Mouse (Mus musculus) CD4-positive, CD25-positive, alpha-beta regulatory T cell, adult 4 months (primary cell): Measurements from ENCODE around the gene Zbtb20. TPM values are rescaled to one million over a fixed set of nuclear protein-coding genes. Genes with fewer than 3 reads are reported as not detected.
A peak's percentile ranks its signal among the peaks of the same experiment; 100 is the strongest.

ENCODE experiments used
- ATAC-seq: one replicate; pipeline ENCODE4 v1.8.0; 2017
- polyA plus RNA-seq, 2 experiments: library from polyadenylated mRNA; unstranded; fragments of 100-300 nt; shearing (Covaris generic); gene quantifications; one replicate each; pipeline ENCODE4 v1.2.1; 2017

Zbtb20 gene
- polyA plus RNA-seq, 2 experiments from 2014 or later, result 87.0 to 104 TPM

DNA sequence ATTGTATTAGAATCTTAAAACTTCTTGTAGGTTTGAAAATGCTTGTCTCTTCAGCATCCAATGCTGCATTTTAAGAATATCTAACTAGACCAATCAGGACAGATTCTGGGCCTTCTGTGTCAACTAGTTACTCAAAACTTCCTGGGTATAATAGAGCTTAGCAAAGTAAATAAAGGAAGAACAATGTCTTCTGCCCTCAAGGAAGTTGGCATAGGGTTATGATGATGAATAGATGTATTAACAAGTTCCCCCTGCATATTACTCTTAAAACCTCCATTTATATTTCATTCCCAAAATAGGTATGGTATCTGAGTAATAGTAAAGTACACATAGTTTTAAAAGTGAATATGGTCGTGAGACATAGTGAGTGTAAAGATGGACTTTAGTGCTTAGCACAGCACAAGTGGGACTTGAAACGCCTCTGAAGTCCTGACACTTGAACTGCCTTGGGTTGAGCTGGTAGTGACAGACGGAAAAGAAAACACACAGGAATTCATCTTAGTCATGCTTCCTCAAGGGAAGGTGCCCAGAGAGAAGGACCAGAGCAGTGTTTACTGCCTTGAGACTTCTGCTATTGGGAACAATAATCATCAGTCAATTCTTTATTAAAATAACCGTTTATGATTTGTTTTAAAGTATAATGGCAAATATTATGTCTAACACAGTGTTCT, 341.8 kb downstream of the Zbtb20 start:
- ATAC-seq, result no peak

DNA sequence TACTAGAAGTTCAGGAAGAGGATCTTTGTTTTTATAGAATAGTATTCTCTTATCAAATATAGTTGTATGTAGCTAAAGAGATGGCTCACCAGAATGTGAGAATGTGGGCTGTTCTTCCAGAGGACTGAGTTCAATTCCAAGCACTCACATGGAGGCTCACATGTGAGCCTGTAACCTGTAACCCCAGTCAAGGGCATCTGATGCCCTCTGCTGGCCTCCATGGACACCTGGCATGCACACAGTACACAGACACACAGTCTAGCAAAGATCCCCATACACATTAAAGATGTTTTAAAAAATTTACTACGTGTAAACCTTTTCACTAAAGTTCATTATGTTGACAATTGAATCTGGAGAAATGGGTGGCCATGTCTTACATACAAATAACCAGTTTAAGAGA, 343.7 kb downstream of the Zbtb20 start:
- ATAC-seq, result no peak

DNA sequence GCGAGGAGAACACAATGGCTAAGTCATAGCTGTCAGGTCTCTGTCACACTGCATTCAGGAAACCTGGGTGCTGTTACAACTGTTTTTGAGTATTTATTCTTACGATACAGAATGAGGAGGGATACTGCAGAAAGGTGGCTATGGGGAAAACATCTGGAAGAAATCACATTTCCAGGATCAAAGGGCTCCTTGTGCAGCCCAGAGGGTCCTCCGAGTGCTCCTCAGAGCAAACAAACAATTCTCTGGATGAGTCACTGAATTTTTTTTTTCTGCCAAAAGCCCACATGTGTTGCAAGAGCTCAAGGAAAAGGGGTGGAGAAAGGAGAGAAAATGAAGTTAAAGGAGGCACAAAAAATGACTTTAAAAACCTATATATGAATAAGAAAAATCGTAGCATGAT, 345.6 kb downstream of the Zbtb20 start:
- no peak for ATAC-seq

DNA sequence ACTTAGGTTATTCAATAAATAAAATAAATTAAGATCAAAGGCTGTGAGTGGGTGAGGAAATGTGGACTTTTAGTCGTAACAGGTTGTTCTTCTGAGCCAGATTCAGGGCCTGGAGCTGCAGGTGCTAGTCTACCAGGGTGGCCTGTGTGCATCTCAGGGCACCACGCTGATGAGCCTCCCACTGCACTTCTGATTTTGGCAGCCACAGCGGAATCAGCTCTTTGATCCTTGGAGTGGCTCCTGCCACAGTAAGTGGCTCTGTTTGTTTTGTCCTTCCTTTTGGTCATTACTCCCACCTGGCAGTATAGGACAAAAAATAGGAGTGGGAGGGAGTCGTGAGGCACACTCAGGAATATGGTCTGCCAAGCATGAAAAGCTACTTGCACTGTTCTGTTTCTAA, 354.6 kb downstream of the Zbtb20 start:
- no peak for ATAC-seq

DNA sequence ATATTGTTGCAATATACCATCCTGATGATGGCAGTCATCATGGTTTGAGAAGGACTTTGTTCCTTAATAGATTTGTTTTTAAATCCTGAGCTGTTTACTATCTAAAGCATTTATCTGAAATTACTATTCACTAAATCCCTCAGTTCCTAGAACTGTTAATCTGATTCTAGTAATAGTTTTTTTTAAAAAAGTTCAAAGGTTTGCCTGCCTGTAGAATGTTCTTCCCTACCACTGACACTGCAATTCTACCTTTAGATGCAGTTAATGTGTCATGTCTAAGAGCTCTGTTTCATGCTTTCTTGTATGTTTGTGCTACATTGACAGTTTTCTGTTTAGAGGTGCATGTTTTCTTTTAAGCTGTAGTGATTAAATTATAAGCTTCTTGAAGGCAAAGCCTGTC, 358.6 kb downstream of the Zbtb20 start:
- ATAC-seq, result no peak

DNA sequence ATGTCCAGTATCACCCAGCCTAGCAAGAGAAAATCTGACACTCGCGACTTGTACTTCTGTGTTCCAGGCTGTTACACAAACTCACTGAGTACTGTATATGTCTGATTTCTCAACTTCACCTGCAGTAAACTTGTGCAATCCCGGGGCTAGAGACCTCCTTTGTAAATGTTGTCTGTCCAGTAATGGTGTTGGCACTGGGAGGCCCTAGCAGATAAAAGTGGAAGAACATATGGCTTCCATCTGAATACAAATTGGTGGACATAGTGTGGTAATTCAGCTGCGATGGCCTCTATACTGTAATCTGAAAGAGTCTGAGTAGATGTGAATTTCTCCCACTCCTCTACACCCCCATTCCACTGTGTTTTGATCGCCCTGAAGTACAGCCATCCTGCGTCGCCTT, 359.6 kb downstream of the Zbtb20 start:
- ATAC-seq, result no peak

DNA sequence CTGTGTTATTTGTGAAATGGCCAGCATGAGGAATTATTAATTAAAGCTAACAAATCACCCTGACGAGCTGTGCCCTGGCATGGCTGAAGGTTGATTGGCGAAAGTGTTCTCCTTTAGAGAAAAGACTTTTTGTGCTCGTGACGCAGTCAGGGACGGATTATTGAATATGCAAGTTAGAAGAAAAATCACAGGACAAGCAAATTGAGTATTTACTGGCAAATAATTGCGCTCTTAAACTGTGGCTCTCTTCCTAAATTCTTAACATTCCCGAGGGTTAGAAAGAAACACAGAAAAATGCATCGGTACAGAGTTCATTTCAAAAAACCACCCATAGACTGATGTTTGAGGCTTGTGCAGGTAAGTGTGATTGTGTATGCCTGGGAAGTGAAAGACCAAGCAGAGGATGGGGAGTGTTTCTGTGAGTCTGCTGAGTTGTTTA, 360.1 kb downstream of the Zbtb20 start:
- no peak for ATAC-seq

DNA sequence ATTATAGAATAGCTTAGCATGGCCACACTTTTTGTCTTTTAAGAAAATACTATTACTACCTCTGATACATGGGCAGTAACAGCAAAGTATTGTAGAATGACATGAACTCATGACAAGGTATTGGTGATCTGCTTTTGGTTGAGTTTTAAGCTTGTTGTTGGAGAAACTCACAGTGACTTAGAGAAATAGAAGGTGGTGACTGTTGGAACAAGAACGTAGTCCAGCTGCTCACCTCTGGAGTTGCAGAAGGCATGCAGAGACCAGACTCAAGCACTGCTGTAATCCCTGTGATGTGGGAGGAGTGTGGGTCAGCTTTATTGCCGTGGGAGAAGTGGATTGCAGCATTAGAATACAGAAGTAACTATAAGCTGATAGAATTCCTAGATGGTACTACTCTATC, 361.9 kb downstream of the Zbtb20 start:
- ATAC-seq, result no peak

DNA sequence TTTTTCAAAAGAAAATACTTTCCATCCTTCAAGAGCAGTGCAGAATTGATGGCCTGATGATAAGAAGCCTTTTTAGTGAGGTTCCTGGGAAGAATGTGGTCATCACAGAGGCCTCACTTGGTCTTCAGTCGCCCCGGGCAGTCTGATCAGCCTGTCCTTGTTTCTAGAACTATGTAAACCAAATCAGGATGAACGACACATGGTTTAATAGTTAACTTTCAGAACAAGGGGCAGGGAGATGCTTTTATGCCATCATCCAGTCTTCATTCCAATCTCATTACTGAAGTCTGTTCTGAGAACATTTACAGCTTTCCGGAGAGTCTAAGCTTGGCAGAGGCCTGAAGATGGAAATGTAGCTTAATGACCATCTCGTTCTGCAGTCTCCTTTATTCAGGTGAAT, 371.3 kb downstream of the Zbtb20 start:
- ATAC-seq, result no peak

DNA sequence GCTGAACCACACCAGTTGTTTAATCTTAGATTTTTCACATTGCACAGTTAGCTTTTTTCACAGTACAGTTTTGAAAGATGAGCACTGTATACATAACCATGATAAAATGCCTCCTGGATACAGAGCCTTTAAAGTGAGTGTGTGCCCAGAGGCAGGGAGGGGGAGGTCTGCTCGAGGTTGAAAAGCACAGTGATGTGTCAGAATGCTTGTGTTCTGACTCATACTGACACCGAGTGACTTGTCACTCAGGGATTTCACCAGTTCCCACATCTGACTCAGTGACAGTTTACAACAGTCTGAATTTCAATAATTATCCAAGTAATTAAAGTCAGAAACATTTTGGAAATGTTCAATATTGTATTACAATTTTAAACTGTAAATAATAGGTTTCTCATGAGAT, 377.4 kb downstream of the Zbtb20 start:
- ATAC-seq, result peak; percentile 89

DNA sequence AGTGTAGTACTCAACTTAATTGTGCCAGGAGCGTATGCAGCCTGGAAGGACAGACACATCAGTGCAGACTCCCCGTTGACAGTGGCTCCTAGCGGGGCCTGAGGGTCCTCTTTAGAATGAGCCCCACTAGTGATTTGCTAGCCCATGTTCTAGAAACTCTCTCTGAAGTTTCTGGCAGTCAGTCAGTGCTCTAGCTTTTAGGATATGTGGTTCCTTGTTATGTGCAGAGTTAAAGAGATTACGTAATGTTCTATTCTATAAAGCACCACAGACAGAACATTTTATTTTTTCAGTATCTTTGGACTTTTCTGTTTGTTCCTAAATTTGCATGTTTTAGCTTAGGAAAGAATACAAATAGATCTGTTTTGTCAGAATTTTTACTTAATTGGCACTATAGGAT, 378.1 kb downstream of the Zbtb20 start:
- no peak for ATAC-seq

DNA sequence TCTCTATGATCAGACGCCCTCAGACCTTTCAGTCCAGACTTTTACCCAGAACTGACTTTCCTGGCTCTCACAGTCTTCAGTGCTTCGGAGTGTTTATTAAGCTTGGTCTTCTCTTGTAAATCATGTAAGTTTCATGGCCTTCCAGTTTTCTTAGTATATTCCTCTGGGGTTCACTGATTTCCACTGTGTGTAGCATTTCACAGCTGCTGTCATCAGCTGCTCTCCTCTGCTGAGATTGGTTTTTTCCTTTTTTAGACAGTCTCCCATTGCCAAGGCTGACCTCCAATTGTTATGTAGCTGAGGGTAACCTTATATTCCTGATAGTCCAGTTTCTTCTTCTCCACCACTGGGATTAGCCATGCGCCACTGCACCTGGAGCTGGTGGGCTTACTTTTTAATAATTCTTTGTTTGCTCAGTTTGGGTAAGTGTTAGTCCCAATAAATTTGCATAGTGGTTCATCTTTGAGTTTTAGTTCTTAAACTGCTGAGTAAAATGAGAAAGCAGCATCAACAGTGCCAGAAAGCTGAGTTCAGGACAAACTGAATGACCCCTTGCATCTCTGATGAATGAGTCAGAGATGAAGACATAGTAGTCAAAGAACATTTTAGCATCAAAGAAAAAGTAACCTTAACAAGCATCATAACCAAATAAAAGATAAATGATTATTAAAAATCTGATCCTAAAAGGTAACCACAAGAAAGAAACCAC, 380.7 kb downstream of the Zbtb20 start:
- no peak for ATAC-seq

DNA sequence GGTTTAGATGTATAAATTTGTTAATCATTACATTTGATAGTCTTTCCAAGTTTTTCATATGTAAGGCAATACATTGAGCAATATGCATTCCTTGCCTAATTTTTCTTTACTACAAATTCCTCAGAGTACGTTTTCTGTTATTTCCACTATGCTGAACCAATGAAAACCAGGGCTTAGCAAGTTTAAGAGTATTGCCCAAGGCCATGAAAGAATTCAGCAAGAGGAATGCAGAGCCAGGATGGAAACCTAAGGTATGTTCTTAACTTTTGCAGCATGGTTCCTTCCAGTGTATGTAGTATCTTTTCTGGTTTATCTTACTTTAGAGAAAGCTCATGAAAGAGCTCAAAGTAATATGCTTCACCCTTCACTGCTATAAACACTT, 381.2 kb downstream of the Zbtb20 start:
- no peak for ATAC-seq

DNA sequence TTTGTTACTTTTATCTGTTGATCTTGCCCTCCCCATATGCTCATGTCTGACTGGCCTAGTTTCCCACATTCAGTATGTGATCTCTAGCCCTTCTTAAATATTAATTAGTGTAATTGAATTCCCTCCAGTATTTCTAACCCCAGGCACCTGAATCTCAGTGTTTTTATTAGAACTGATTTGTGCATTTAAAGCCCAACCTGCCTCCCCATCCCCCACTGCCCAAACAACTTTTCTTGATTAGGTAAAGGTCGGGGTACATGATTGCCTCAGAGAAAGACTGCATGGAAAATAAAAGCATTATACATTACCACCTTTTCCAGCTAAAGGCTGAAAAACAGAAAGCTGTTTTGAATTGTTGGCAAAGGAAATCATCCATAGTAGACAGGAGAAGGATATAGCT, 383.8 kb downstream of the Zbtb20 start:
- ATAC-seq, result no peak

DNA sequence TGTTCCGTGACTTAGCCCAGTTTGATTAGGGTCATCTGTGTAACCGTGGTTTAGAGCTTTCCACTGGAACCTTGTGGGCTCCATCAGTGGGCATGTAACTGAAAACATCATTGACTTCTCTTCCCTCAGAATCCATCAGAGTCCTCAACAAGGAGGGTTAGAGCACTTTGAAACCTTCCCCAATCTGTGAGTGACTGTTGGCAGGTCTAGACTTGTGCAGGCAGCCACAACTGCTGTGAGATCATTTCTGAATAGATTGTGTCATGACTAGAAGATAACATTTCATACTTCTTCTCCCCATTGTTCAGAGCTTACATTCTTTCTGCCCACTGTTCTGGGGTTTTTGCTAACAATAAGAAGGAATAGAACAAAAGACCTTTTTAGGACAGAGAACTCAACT, 385.2 kb downstream of the Zbtb20 start:
- no peak for ATAC-seq

DNA sequence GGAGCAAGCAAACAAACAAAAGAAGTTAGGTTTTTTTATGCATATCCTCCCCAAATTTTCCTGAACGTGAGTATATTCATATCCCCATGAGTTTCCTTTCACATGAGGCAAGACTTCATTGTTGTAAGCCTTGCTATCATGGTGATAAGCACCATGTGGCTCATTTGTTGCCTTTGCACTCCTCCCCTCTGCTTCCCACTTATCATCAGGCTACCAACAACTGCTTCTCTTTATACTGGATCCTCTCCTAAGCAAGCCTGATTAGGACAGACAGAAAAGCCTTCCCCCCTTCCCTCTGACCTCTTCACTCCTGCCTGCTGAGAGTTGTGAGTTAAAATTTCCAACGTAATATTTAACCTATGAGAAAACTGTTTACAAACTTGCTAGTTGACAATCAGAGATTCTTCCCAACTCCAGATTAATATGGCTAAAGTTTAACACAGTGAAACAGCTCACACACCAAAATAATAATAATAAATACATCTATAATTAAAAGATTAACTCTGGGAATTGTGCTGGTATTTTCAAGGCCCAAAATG, 398.4 kb downstream of the Zbtb20 start:
- no peak for ATAC-seq

DNA sequence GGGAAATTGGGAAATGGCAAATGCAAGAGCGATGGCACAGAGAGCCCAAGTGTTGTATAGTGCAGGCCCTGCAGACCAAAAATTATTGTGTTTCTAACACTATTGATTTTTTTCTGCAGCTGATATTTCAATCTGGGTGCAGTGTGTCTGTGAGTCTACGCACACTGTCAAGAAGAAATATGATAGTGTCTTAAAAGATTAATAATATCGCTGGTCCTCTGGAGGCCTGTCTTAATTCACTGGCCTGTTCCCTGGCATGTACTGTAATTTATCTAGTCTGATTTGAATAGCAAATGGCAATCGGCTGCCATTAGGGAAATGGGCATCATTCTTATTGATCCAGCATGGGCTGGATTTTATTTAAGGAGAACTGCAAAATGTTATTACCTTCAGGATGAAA, 401.1 kb downstream of the Zbtb20 start:
- ATAC-seq, result no peak

DNA sequence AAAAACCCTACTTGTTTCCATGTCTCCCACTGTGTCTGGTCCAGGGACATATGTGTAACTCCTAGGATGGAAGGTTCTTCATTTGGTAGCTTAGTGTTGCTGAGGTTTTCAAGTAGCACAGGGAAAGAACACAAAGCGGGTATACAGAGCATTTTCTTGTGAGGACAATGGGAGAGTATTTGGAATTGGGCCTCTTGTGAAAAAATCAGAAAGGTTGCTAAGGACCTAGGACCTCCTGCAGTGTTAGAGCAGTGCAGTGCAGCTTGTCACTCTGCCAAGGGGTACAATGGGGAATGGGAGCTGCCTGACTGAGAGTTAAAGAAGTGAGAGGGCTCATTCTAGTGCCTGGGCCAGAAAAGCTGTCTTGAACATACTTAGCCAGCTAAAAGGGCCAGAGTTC, 410.6 kb downstream of the Zbtb20 start:
- ATAC-seq, result no peak

DNA sequence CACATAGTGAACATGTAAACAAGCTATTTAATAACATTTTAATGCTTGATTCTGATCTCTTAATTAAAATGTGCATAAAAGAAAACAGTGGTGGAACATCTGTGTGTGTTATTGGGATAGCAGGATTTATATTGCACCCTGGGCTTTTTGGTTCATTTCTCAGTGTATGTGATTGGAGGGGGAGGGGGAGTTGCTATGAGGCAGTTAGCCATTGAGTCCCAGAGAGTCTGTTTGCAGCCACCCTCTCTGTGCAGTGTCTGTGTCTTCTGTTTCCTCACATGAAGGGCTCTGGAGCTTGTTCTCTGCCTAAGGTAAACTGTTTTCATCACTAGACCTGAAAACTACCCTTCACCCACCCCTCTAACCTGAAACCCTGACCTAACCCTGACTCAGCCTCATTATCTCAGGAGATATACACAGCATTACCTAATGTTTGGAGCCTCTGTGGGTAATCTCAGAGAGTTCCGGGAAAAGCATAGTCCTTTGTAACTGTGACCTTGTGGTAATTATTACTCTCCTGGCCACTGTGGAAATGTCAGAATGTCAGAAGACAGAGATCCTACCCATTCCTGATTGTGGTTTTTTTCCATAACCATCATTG, 411.2 kb downstream of the Zbtb20 start:
- ATAC-seq, result no peak

DNA sequence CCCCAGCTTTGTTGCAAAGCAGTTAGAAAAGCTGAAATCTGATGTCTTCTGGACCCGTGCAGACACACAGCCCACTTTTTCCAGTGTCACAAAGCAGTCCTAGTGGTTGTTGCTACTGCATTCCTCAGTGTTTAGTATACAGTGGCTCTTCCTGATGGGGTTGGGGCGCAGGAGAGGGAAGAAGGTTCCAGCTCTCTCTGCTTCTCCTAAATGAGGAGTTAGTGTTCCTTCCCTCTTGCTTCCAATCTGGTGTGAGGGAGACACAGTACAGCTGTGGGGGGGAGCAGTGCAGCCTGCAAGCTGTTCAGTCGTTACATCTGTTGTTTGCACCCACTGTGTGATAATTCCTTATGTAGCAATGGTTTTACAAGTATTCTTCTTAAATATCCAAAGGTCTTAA, 415.7 kb downstream of the Zbtb20 start:
- no peak for ATAC-seq

DNA sequence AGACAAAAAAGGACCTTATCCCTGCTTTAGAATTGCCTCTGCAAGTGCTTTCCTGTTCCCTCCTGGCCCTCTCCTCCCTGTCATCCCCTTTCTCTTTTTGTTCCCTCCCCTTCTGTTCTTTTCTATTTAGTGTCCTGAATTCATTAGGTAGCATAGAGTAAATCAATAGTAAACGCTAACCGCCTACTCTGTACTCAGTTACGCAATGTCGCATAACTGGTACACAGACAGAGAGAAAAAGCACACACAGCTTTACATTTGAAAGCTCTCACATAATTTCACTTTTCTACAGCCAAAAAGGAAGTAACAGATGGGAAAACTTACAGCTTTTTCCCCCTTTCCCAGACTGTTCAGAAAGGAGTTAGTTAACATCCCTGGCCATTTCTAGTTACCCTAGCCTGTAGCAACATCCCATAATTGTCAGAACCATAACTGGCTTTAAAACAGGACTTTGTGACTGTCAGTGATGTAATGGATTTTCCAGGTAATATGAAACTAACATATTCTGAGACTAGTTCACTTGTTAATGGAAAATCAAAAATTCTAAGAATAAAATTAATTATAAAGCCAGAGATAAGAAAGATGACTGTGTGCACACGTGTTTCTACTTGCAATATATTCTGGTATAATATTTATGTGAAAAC, 422.4 kb downstream of the Zbtb20 start:
- peak; percentile 31 for ATAC-seq

DNA sequence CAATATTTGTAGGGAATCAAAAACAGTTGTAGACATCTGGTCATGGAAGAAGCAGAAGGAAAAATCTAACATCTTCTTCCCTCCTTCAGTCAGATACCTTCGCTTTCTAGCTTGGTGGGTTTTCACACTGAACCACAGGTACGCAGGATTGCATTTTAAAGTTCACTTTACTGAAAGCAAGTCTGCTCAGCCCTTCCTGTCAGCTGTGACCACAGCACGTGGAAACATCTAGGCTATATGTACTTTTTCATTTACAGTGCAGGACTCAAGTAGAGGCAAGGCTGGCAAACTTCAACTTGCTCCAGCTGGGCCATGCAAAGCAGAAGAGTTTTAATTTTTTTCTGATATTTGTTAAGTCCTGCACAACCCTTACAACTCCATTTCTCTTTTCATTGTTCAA, 424.7 kb downstream of the Zbtb20 start:
- peak; percentile 54 for ATAC-seq

DNA sequence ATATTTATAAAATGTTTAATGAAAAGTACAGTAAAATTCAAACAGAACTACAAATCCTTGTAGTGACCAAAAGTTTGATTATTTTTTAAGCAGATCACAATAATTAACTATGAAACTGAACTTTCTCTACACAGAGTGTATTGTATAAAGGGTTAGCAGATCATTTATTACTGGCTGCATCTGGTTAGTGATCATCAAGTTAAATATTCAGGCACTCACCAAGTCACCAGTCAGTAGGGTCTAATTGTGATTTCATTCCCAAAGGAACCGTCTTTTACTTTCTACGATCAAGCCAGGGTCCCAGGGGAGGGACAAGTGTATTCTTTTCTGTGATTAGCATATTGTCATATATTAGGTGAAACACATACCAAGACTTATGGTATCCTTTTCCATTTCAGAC, 426.5 kb downstream of the Zbtb20 start:
- ATAC-seq, result no peak
